Mouse (Mus musculus): ENCODE measurements around the gene Olfr323. TPM values are rescaled to one million over a fixed set of nuclear protein-coding genes. Genes with fewer than 3 reads are reported as not detected.

The Olfr323 gene
- total and polyA plus RNA-seq, 2 experiments from 2014 or later = not detected

DNA sequence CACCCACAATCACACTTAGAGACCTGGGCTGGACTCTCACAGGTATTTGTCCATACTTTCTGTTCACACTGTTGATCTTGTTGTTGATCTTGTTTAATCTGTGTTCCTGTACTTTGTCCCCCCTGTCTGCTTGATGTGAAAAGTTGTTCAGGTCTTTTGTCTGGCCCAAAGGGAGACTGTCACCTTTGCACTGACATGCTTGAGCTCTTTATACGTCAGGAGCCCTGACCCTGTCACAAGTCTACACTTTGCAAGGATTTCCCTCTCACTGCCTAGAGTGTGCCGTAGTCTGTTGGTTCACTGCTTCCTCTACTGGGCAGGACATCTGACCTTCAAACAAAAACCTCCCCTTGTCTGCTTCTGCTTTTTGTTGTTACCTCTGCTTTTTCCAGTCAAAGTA lies 25.6 kb downstream of the Olfr323 start:
- no peaks in the 10 kb centered on the region for H3K9me3 ChIP-seq (ENCODE audit: low read length)
- H3K9ac ChIP-seq = no peak overlapping the region
- H3K4me1 ChIP-seq (ENCODE audit: insufficient read depth) = no peaks in the 10 kb centered on the region
- no peak for DNase-seq
- H3K36me3 ChIP-seq (ENCODE audit: insufficient read depth) = no peaks in the 10 kb centered on the region
- no peak for TF ChIP-seq CTCF (IDR thresholded peaks at IDR 0.05; ENCODE audit: low read depth)
- no peak overlapping the region for H3K27ac ChIP-seq (ENCODE audit: low read depth, low read length)
- H3K27me3 ChIP-seq (ENCODE audit: insufficient read depth, low read length) = no peaks in the 10 kb centered on the region
- ATAC-seq = no peak
- H3K4me3 ChIP-seq (ENCODE audit: low read depth, low read length) = no peak overlapping the region
- no peak overlapping the region for H3K4me2 ChIP-seq (ENCODE audit: low read depth)
- 72% methylated on average over 2 of the region's 2 CpGs for WGBS

DNA sequence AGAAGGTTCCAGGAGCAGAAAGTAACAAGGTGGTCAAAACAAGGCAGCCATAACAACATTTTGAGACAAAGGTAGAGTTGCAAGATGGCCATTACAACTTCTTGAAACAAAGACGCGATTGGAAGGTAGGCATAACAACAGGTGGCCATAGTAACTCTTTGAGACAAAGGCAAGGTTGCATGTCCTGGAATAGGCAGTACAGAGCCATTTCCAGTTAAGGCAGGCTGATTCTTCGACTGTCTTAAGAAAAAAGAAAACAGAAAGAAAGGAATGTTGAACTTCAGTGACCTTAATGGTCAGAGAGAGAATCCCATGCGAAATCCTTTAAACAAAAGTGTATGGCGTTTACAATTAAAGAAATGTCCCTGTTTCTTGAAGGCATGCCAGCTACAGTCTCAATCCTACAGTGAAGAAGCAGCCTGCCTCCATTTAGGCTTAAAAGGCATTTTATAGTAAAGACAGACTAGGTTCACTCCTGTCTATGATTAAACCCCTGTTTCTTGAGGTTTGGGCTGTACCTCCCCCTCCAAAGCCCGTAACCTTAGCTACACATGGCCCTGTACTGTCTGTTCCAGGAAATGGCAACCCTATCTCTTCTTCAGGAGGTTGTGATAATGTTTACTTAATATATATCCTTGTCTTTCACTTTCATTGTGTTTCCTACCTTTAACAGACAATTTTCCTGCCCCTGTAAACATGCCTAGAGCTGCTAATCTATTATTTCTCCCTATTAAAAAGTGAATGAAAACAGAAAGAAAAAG lies 27.3 kb downstream of the Olfr323 start:
- no peak for TF ChIP-seq CTCF (IDR thresholded peaks at IDR 0.05; ENCODE audit: low read depth)
- WGBS = 83% methylated on average over 6 of the region's 6 CpGs
- H3K4me2 ChIP-seq (ENCODE audit: low read depth) = no peak overlapping the region
- H3K36me3 ChIP-seq (ENCODE audit: insufficient read depth) = no peaks in the 10 kb centered on the region
- H3K9me3 ChIP-seq (ENCODE audit: low read length) = no peaks in the 10 kb centered on the region
- ATAC-seq (no peak), DNase-seq (no peak)
- no peaks in the 10 kb centered on the region for H3K27me3 ChIP-seq (ENCODE audit: insufficient read depth, low read length)
- no peak overlapping the region for H3K4me3 ChIP-seq (ENCODE audit: low read depth, low read length)
- no peak overlapping the region for H3K9ac ChIP-seq
- H3K4me1 ChIP-seq (ENCODE audit: insufficient read depth) = no peaks in the 10 kb centered on the region
- no peak overlapping the region for H3K27ac ChIP-seq (ENCODE audit: low read depth, low read length)

GRCm38 (mm10) chr11:58602062-58602461 lies 28.2 kb downstream of the Olfr323 start:
- Histone ChIP-seq H3K27me3 (ENCODE audit: insufficient read depth, low read length) (no peaks in the 10 kb centered on the region), H3K36me3 (ENCODE audit: insufficient read depth) (no peaks in the 10 kb centered on the region), H3K4me3 (ENCODE audit: low read depth, low read length) (no peak overlapping the region), H3K9ac (no peak overlapping the region), H3K9me3 (ENCODE audit: low read length) (no peaks in the 10 kb centered on the region), H3K4me2 (ENCODE audit: low read depth) (no peak overlapping the region), H3K27ac (ENCODE audit: low read depth, low read length) (no peak overlapping the region), H3K4me1 (ENCODE audit: insufficient read depth) (no peaks in the 10 kb centered on the region)
- DNase-seq (no peak), ATAC-seq (no peak)
- no peak for TF ChIP-seq CTCF (IDR thresholded peaks at IDR 0.05; ENCODE audit: low read depth)

- no peaks in the 10 kb centered on the region for H3K27me3 ChIP-seq (ENCODE audit: insufficient read depth, low read length)
Measured at GRCm38 (mm10) chr11:58597837-58598236, 32.5 kb downstream of the Olfr323 start.

GRCm38 (mm10) chr11:58594814-58595213 lies 35.5 kb downstream of the Olfr323 start, which contains the start of gene Olfr324:
Gene Olfr324 (plus strand): TSS chr11:58595114.
- Histone ChIP-seq H3K27ac (ENCODE audit: low read depth, low read length) (no peak within 1 kb of the TSS), H3K4me3 (ENCODE audit: low read depth, low read length) (no peak within 1 kb of the TSS), H3K4me1 (ENCODE audit: insufficient read depth) (no peaks in the 10 kb centered on the region), H3K4me2 (ENCODE audit: low read depth) (no peak within 1 kb of the TSS), H3K9me3 (ENCODE audit: low read length) (no peaks in the 10 kb centered on the region), H3K9ac (no peak within 1 kb of the TSS), H3K36me3 (ENCODE audit: insufficient read depth) (no peaks in the 10 kb centered on the region), H3K27me3 (ENCODE audit: insufficient read depth, low read length) (no peaks in the 10 kb centered on the region)
- DNase-seq (no peak), ATAC-seq (no peak)
- WGBS = 81% methylated on average over 6 of the region's 6 CpGs
- TF ChIP-seq CTCF (IDR thresholded peaks at IDR 0.05; ENCODE audit: low read depth) = no peak

More at GRCm38 (mm10) chr11:58597837-58598236, 32.5 kb downstream of the Olfr323 start:
- ATAC-seq = no peak
- Histone ChIP-seq H3K4me2 (ENCODE audit: low read depth) (no peak overlapping the region), H3K9me3 (ENCODE audit: low read length) (no peaks in the 10 kb centered on the region), H3K9ac (no peak overlapping the region), H3K36me3 (ENCODE audit: insufficient read depth) (no peaks in the 10 kb centered on the region), H3K4me3 (ENCODE audit: low read depth, low read length) (no peak overlapping the region), H3K4me1 (ENCODE audit: insufficient read depth) (no peaks in the 10 kb centered on the region), H3K27ac (ENCODE audit: low read depth, low read length) (no peak overlapping the region)
- 92% methylated on average over 13 of the region's 13 CpGs for WGBS
- TF ChIP-seq CTCF (IDR thresholded peaks at IDR 0.05; ENCODE audit: low read depth) = no peak
- no peak for DNase-seq

GRCm38 (mm10) chr11:58588620-58589250 lies 41.6 kb downstream of the Olfr323 start:
- TF ChIP-seq CTCF (IDR thresholded peaks at IDR 0.05; ENCODE audit: low read depth) = no peak
- Histone ChIP-seq H3K27me3 (ENCODE audit: insufficient read depth, low read length) (no peaks in the 10 kb centered on the region), H3K27ac (ENCODE audit: low read depth, low read length) (no peak overlapping the region), H3K4me2 (ENCODE audit: low read depth) (no peak overlapping the region), H3K9me3 (ENCODE audit: low read length) (no peaks in the 10 kb centered on the region), H3K9ac (no peak overlapping the region), H3K4me3 (ENCODE audit: low read depth, low read length) (no peak overlapping the region), H3K36me3 (ENCODE audit: insufficient read depth) (no peaks in the 10 kb centered on the region), H3K4me1 (ENCODE audit: insufficient read depth) (no peaks in the 10 kb centered on the region)
- ATAC-seq (no peak), DNase-seq (peak; percentile 39)
- 11% methylated on average over 3 of the region's 3 CpGs for WGBS

- TF ChIP-seq CTCF (IDR thresholded peaks at IDR 0.05; ENCODE audit: low read depth) = peak; percentile 73
- Histone ChIP-seq H3K9ac (no peak overlapping the region), H3K9me3 (ENCODE audit: low read length) (no peaks in the 10 kb centered on the region), H3K27me3 (ENCODE audit: insufficient read depth, low read length) (no peaks in the 10 kb centered on the region), H3K36me3 (ENCODE audit: insufficient read depth) (no peaks in the 10 kb centered on the region), H3K4me1 (ENCODE audit: insufficient read depth) (no peaks in the 10 kb centered on the region), H3K4me2 (ENCODE audit: low read depth) (no peak overlapping the region), H3K4me3 (ENCODE audit: low read depth, low read length) (no peak overlapping the region), H3K27ac (ENCODE audit: low read depth, low read length) (no peak overlapping the region)
- WGBS = 60% methylated on average over 7 of the region's 7 CpGs
- ATAC-seq (no peak), DNase-seq (peak; percentile 21)
Measured at GRCm38 (mm10) chr11:58587898-58588348, 42.4 kb downstream of the Olfr323 start.
